Comparison of ENCODE assay signal across 10 mouse cellular contexts in the genomic region with DNA sequence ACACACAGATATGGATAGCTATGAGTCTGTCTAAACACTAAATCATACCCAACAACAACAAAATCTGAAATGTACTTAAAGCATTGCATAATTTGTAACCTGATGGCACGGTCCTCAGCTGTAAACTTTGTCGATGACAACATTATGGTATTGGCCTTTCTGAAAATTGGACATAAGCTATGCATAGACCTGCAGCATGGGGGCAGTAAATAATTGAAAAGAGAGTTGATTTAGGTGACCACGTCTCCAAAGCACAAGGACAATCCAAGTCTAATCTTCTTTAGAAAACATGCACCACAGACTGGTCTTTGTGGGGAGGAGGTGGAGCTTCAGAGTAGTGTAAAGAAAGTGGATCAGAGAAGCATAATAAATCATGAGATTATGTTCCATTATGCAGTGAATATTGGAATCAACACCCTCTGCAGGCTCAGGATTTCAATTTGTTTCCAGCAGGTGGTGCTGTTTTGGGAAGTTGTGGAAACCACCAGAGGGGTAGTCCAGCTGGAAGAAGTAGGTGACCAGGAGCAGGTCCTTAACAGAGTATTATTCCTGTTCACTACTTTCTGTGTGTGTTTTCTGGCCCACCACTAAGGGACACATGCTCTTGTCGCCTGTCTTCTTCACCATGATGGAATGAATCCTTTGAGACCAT.
DNase-seq lines count a peak whose midpoint lies in the region; ATAC-seq lines count a peak whose summit lies in the region.
"Had no signal": no experiment of that assay in that cellular context is flagged by ENCODE, and none has a peak within 500 bp of the region (broad histone marks: within the 10 kb centered on the region; RNA-seq: fewer than 3 reads in every experiment).

No protein-coding gene starts in this region.

- H3K27ac ChIP-seq in hindbrain, embryonic 15.5 days (replicated peaks) = no peak overlapping the region
- no peak overlapping the region for H3K27ac ChIP-seq in neural tube, embryonic 12.5 days

- no peak overlapping the region for H3K9ac ChIP-seq in hindbrain, embryonic 15.5 days
- no peak overlapping the region for H3K9ac ChIP-seq in neural tube, embryonic 12.5 days

- no peak for DNase-seq in frontal cortex, postnatal 36 days (ENCODE audit: low spot score in 2 of 2)
- peak; percentile 49 for DNase-seq in testis, postnatal 10 days (ENCODE audit: low spot score)
- no peak for DNase-seq in testis, postnatal 14 days (ENCODE audit: low spot score)
- DNase-seq in layer of hippocampus, postnatal 14 days (ENCODE audit: low spot score in 2 of 2) = no peak
- DNase-seq in T-cell, adult 2 months (ENCODE audit: low spot score) = no peak

- H3K27me3 ChIP-seq in hindbrain, embryonic 15.5 days = no peaks in the 10 kb centered on the region
- H3K27me3 ChIP-seq in neural tube, embryonic 12.5 days (replicated peaks) = no peaks in the 10 kb centered on the region

- ATAC-seq in frontal cortex, adult (ENCODE audit: low TSS enrichment) = 0 out of 2 replicates have a peak, but pooled peaks have one; percentile 29
- peak; percentile 34; the same call in 1 of the 2 replicates for ATAC-seq in hindbrain, embryonic 15.5 days (ENCODE audit: low FRiP score, low read depth)
- ATAC-seq in neural tube, embryonic 12.5 days (ENCODE audit: low FRiP score, low read depth) = peak; percentile 41; the same call in 1 of the 2 replicates

- no peaks in the 10 kb centered on the region for H3K4me1 ChIP-seq in hindbrain, embryonic 15.5 days (replicated peaks)
- no peaks in the 10 kb centered on the region for H3K4me1 ChIP-seq in neural tube, embryonic 12.5 days

- H3K36me3 ChIP-seq in hindbrain, embryonic 15.5 days = no peaks in the 10 kb centered on the region
- no peaks in the 10 kb centered on the region for H3K36me3 ChIP-seq in neural tube, embryonic 12.5 days
- H3K36me3 ChIP-seq: G1E had no signal

- H3K4me2 ChIP-seq in hindbrain, embryonic 15.5 days = no peak overlapping the region
- no peak overlapping the region for H3K4me2 ChIP-seq in neural tube, embryonic 12.5 days (replicated peaks)

- 73% methylated on average over 4 of the region's 4 CpGs for WGBS in hindbrain, embryonic 15.5 days
- 67% methylated on average over 4 of the region's 4 CpGs for WGBS in neural tube, embryonic 12.5 days

- H3K4me3 ChIP-seq in hindbrain, embryonic 15.5 days = no peak overlapping the region
- H3K4me3 ChIP-seq in neural tube, embryonic 12.5 days = no peak overlapping the region
- H3K4me3 ChIP-seq: myocyte had no signal

- no peaks in the 10 kb centered on the region for H3K9me3 ChIP-seq in hindbrain, embryonic 15.5 days
- H3K9me3 ChIP-seq in neural tube, embryonic 12.5 days = no peaks in the 10 kb centered on the region
